ENCODE assay signal across 10 mouse cellular contexts in the genomic region with DNA sequence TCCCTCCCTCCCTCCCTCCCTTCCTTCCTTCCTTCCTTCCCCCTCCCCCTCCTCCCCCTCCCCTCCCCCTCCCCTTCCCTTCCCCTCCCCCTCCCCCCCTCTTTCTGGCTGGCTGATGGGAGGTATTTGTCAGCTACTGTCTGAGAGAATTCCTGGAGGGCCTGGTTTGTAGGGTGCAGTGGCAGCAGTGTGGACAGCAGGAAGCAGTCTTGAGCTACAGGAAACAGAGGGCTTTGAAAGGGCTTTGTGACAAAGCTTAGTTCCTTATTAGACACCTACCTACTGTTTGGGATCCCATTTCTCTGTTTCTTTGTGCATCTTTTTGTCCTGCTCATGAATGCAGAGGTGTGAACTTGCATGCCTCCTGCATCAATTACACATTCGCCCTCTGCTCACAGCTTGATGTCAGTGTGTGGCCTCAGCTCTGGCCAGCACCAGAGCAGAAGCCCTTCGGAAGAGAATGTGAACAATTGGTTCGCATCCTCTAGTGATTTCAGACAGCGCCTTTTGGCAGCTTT. TPM values are rescaled to one million over a fixed set of nuclear protein-coding genes. Genes with fewer than 3 reads are reported as not detected.
DNase-seq lines count a peak whose midpoint lies in the region; ATAC-seq and TF ChIP-seq lines count a peak whose summit lies in the region.
"Had no signal": no experiment of that assay in that cellular context is flagged by ENCODE, and none has a peak within 500 bp of the region (broad histone marks: within the 10 kb centered on the region; RNA-seq: fewer than 3 reads in every experiment).

No protein-coding gene starts in this region.

- H3K4me3 ChIP-seq in left cerebral cortex, adult 2 months = no peak overlapping the region
- no peak overlapping the region for H3K4me3 ChIP-seq in embryonic facial prominence, embryonic 14.5 days (ENCODE audit: low read depth, low read length)
- H3K4me3 ChIP-seq in forebrain, embryonic 11.5 days (ENCODE audit: low read depth, low read length) = no peak overlapping the region
- H3K4me3 ChIP-seq: heart, embryonic 12.5 days; limb, embryonic 12.5 days had no signal

- H3K36me3 ChIP-seq in embryonic facial prominence, embryonic 14.5 days (ENCODE audit: control insufficient read depth, insufficient read depth, low read length) = no peaks in the 10 kb centered on the region
- no peaks in the 10 kb centered on the region for H3K36me3 ChIP-seq in forebrain, embryonic 11.5 days (ENCODE audit: control insufficient read depth, insufficient read depth, low read length)
- H3K36me3 ChIP-seq: heart, embryonic 12.5 days; limb, embryonic 12.5 days had no signal

- H3K9ac ChIP-seq in embryonic facial prominence, embryonic 14.5 days (ENCODE audit: low read depth, low read length) = no peak overlapping the region
- no peak overlapping the region for H3K9ac ChIP-seq in forebrain, embryonic 11.5 days (ENCODE audit: low read length)
- H3K9ac ChIP-seq: heart, embryonic 12.5 days; limb, embryonic 12.5 days had no signal

- intact Hi-C loops in left cerebral cortex, adult 2 months (cut with DNase I) = loop anchor here (1.0 kb wide), 1 partner anchor 78 kb away; no protein-coding TSS in a partner anchor

- H3K4me2 ChIP-seq in embryonic facial prominence, embryonic 14.5 days (ENCODE audit: low read depth, low read length) = no peak overlapping the region
- H3K4me2 ChIP-seq in forebrain, embryonic 11.5 days (ENCODE audit: low read depth, low read length, severe bottlenecking) = no peak overlapping the region
- H3K4me2 ChIP-seq: heart, embryonic 12.5 days; limb, embryonic 12.5 days had no signal

- peak; percentile 43 for TF ChIP-seq CTCF in left cerebral cortex, adult 2 months (IDR thresholded peaks at IDR 0.05)

- H3K27me3 ChIP-seq in embryonic facial prominence, embryonic 14.5 days (replicated peaks; ENCODE audit: control insufficient read depth, insufficient read depth, low read length) = no peaks in the 10 kb centered on the region
- no peaks in the 10 kb centered on the region for H3K27me3 ChIP-seq in forebrain, embryonic 11.5 days (ENCODE audit: control insufficient read depth, insufficient read depth, low read length)
- H3K27me3 ChIP-seq: heart, embryonic 12.5 days; limb, embryonic 12.5 days had no signal

- no peak for ATAC-seq in embryonic facial prominence, embryonic 14.5 days (ENCODE audit: low read depth)
- ATAC-seq in forebrain, embryonic 11.5 days (replicated peaks; ENCODE audit: low FRiP score) = no peak

- 56% methylated on average over 4 of the region's 4 CpGs for WGBS in embryonic facial prominence, embryonic 14.5 days
- 37% methylated on average over 4 of the region's 4 CpGs for WGBS in forebrain, embryonic 11.5 days

- peak; percentile 34 for DNase-seq in cerebellum, postnatal 10 days
- DNase-seq in cerebellum, adult 11-12 months = no peak
- no peak for DNase-seq in left cerebral cortex, adult 2 months (ENCODE audit: extremely low spot score in 1 of 2, low spot score in 2 of 2)
- DNase-seq in left cerebral cortex, adult 11 months (ENCODE audit: low spot score) = no peak
- peak; percentile 11 for DNase-seq in embryonic facial prominence, embryonic 14.5 days (ENCODE audit: low spot score)
- peak; percentile 72 for DNase-seq in retina, embryonic 14.5 days (ENCODE audit: low spot score)
- no peak for DNase-seq in forebrain, embryonic 11.5 days (ENCODE audit: low spot score)
- no peak for DNase-seq in thymus, adult 18-20 months

- no peak overlapping the region for H3K27ac ChIP-seq in left cerebral cortex, adult 2 months
- no peak overlapping the region for H3K27ac ChIP-seq in embryonic facial prominence, embryonic 14.5 days (replicated peaks; ENCODE audit: low read depth, low read length)
- H3K27ac ChIP-seq in forebrain, embryonic 11.5 days (ENCODE audit: low read depth, low read length) = no peak overlapping the region
- H3K27ac ChIP-seq: limb, embryonic 12.5 days had no signal

- H3K4me1 ChIP-seq in embryonic facial prominence, embryonic 14.5 days (ENCODE audit: control insufficient read depth, insufficient read depth, low read length) = no peaks in the 10 kb centered on the region
- H3K4me1 ChIP-seq in forebrain, embryonic 11.5 days (replicated peaks; ENCODE audit: control insufficient read depth, insufficient read depth, low read length) = no peaks in the 10 kb centered on the region
- H3K4me1 ChIP-seq: heart, embryonic 12.5 days; limb, embryonic 12.5 days had no signal

- H3K9me3 ChIP-seq in embryonic facial prominence, embryonic 14.5 days (ENCODE audit: control insufficient read depth, low read length) = no peaks in the 10 kb centered on the region
- no peaks in the 10 kb centered on the region for H3K9me3 ChIP-seq in forebrain, embryonic 11.5 days (ENCODE audit: control insufficient read depth, low read length)
- H3K9me3 ChIP-seq: heart, embryonic 12.5 days; limb, embryonic 12.5 days had no signal

RNA-seq across cellular contexts. Expression of gene Rhbdl2, which starts 31.5 kb away (rescaled TPM):
- under 1 TPM; 0.61 to 0.72 TPM for total RNA-seq in left cerebral cortex, adult 2 months (2021)
- 3.6 and 4.7 TPM in 2 replicates for polyA plus RNA-seq in embryonic facial prominence, embryonic 14.5 days (2014; fragmentation: Nextera tagmentation; extraction: Ambion mirVana)
- 0.68 and 1.4 TPM in 2 replicates for polyA plus RNA-seq in forebrain, embryonic 11.5 days (2014; fragmentation: Nextera tagmentation; extraction: Ambion mirVana)

RNA-seq across cellular contexts. Expression of gene 4933427I04Rik, which starts 40.3 kb away (rescaled TPM):
- total RNA-seq in left cerebral cortex, adult 2 months (2021) = not detected
- polyA plus RNA-seq in embryonic facial prominence, embryonic 14.5 days (2014; fragmentation: Nextera tagmentation; extraction: Ambion mirVana) = not detected in 2 replicates
- not detected in 2 replicates for polyA plus RNA-seq in forebrain, embryonic 11.5 days (2014; fragmentation: Nextera tagmentation; extraction: Ambion mirVana)
- polyA plus RNA-seq: heart, embryonic 12.5 days; limb, embryonic 12.5 days had no signal

Comparison
In these comparisons a context has a peak if more than half of its experiments do, and no peak if none do; other contexts are left out.
1. DNase-seq: peak in cerebellum, postnatal 10 days (2 of 2), embryonic facial prominence, embryonic 14.5 days (single experiment) and retina, embryonic 14.5 days (single experiment); none in cerebellum, adult 11-12 months (single experiment), left cerebral cortex, adult 2 months (0 of 2), left cerebral cortex, adult 11 months (single experiment), forebrain, embryonic 11.5 days (single experiment) and thymus, adult 18-20 months (0 of 2).